Mouse (Mus musculus) lung, embryonic 16.5 days (tissue): Measurements from ENCODE around the gene Etl4. TPM values are rescaled to one million over a fixed set of nuclear protein-coding genes. Genes with fewer than 3 reads are reported as not detected.

Source experiments
- ATAC-seq: fragments of 200-750 bp; cut with Nextera tagmentation; 2 replicates; pipeline ENCODE4 v1.8.0; 2017; ENCODE audit warnings: low read depth, mild to moderate bottlenecking, moderate library complexity
- H3K27ac ChIP-seq: fragments of 300-500 bp; sonication (generic); 2 replicates; pipeline ENCODE4 v1.5.1; 2014; ENCODE audit warnings: mild to moderate bottlenecking, control low read depth, low read length
- H3K27me3 ChIP-seq: fragments of 300-500 bp; sonication (generic); 2 replicates; pipeline ENCODE4 v1.6.1; 2014; ENCODE audit warnings: low read depth, low read length, mixed read lengths; ENCODE audit not compliant: control insufficient read depth, insufficient read depth
- H3K36me3 ChIP-seq: fragments of 300-500 bp; sonication (generic); 2 replicates; pipeline ENCODE4 v1.6.1; 2014; ENCODE audit warnings: low read length; ENCODE audit not compliant: control insufficient read depth, insufficient read depth
- H3K4me1 ChIP-seq: fragments of 300-500 bp; sonication (generic); replicated peaks from 2 replicates; pipeline ENCODE4 v1.6.1; 2014; ENCODE audit warnings: low read length, mixed read lengths; ENCODE audit not compliant: control insufficient read depth, insufficient read depth
- H3K4me2 ChIP-seq: fragments of 300-500 bp; sonication (generic); 2 replicates; pipeline ENCODE4 v1.6.1; 2014; ENCODE audit warnings: low read depth, low read length, control low read depth
- H3K4me3 ChIP-seq: fragments of 300-500 bp; sonication (generic); 2 replicates; pipeline ENCODE4 v1.5.1; 2014; ENCODE audit warnings: mild to moderate bottlenecking, low read length, control low read depth
- H3K9ac ChIP-seq: fragments of 300-500 bp; sonication (generic); 2 replicates; pipeline ENCODE4 v1.6.1; 2014; ENCODE audit warnings: low read length, control low read depth
- H3K9me3 ChIP-seq: fragments of 300-500 bp; sonication (generic); 2 replicates; pipeline ENCODE4 v1.6.1; 2016; ENCODE audit warnings: low read length; ENCODE audit not compliant: control insufficient read depth
- WGBS: fragments of 180-500 bp; shearing (Covaris S2); extraction: QIAGEN DNeasy Blood & Tissue Kit; methylation state at CpG from one replicate; pipeline ENCODE4 v1.1.7; 2014; 5-methylcytosine and 5-hydroxymethylcytosine counted together
- polyA plus RNA-seq: library from polyadenylated mRNA; unstranded; fragments of >200 nt; fragmentation: Nextera tagmentation; extraction: Ambion mirVana; gene quantifications from 2 replicates; pipeline ENCODE4 v1.2.1, GENCODE M21; 2015

The Etl4 gene
- polyA plus RNA-seq, 1 experiment from 2014 or later, result 28.2 TPM

GRCm38 (mm10) chr2:20203011-20203410 lies 293.4 kb downstream of the Etl4 start:
- H3K9ac ChIP-seq, result no peak overlapping the region
- no peak overlapping the region for H3K27ac ChIP-seq
- no peak for ATAC-seq
- 88% methylated on average over 7 of the region's 7 CpGs for WGBS
- H3K4me1 ChIP-seq, result no peaks in the 10 kb centered on the region
- H3K4me3 ChIP-seq, result no peak overlapping the region
- H3K27me3 ChIP-seq, result no peaks in the 10 kb centered on the region
- H3K9me3 ChIP-seq, result no peaks in the 10 kb centered on the region
- H3K4me2 ChIP-seq, result no peak overlapping the region
- no peaks in the 10 kb centered on the region for H3K36me3 ChIP-seq

- Histone ChIP-seq H3K4me1 (no peaks in the 10 kb centered on the region), H3K4me2 (no peak overlapping the region), H3K4me3 (no peak overlapping the region), H3K36me3 (no peaks in the 10 kb centered on the region), H3K9ac (no peak overlapping the region), H3K27ac (no peak overlapping the region), H3K27me3 (no peaks in the 10 kb centered on the region), H3K9me3 (no peaks in the 10 kb centered on the region)
- 45% methylated on average over 1 of the region's 1 CpGs for WGBS
- ATAC-seq, result no peak
These were observed 297.1 kb downstream of the Etl4 start for GRCm38 (mm10) chr2:20206647-20207046.

- no peak overlapping the region for H3K4me3 ChIP-seq
- ATAC-seq, result no peak
- H3K36me3 ChIP-seq, result no peaks in the 10 kb centered on the region
- H3K27me3 ChIP-seq, result no peaks in the 10 kb centered on the region
- WGBS, result 50% methylated on average over 3 of the region's 3 CpGs
- no peaks in the 10 kb centered on the region for H3K4me1 ChIP-seq
- H3K4me2 ChIP-seq, result no peak overlapping the region
- H3K27ac ChIP-seq, result no peak overlapping the region
- no peak overlapping the region for H3K9ac ChIP-seq
- no peaks in the 10 kb centered on the region for H3K9me3 ChIP-seq
These were observed 299.2 kb downstream of the Etl4 start for GRCm38 (mm10) chr2:20208683-20209194.

- no peak overlapping the region for H3K27ac ChIP-seq
- WGBS, result 64% methylated on average over 4 of the region's 4 CpGs
- no peak for ATAC-seq
These were observed 299.8 kb downstream of the Etl4 start for GRCm38 (mm10) chr2:20209359-20209758.

GRCm38 (mm10) chr2:20216275-20216674 lies 306.7 kb downstream of the Etl4 start:
- Histone ChIP-seq H3K27ac (no peak overlapping the region), H3K4me2 (no peak overlapping the region), H3K27me3 (no peaks in the 10 kb centered on the region), H3K36me3 (no peaks in the 10 kb centered on the region), H3K9ac (no peak overlapping the region), H3K9me3 (no peaks in the 10 kb centered on the region), H3K4me1 (no peaks in the 10 kb centered on the region), H3K4me3 (no peak overlapping the region)
- WGBS, result 80% methylated on average over 2 of the region's 2 CpGs
- no peak for ATAC-seq

More at GRCm38 (mm10) chr2:20209359-20209758, 299.8 kb downstream of the Etl4 start:
- H3K9me3 ChIP-seq, result no peaks in the 10 kb centered on the region
- no peak overlapping the region for H3K4me3 ChIP-seq
- H3K36me3 ChIP-seq, result no peaks in the 10 kb centered on the region
- no peaks in the 10 kb centered on the region for H3K27me3 ChIP-seq
- H3K4me2 ChIP-seq, result no peak overlapping the region
- no peak overlapping the region for H3K9ac ChIP-seq
- no peaks in the 10 kb centered on the region for H3K4me1 ChIP-seq

- Histone ChIP-seq H3K4me2 (no peak overlapping the region), H3K36me3 (no peaks in the 10 kb centered on the region), H3K27me3 (no peaks in the 10 kb centered on the region), H3K9me3 (no peaks in the 10 kb centered on the region), H3K4me3 (no peak overlapping the region), H3K9ac (no peak overlapping the region), H3K4me1 (no peaks in the 10 kb centered on the region), H3K27ac (no peak overlapping the region)
- ATAC-seq, result no peak
- 83% methylated on average over 5 of the region's 5 CpGs for WGBS
These were observed 307.3 kb downstream of the Etl4 start for GRCm38 (mm10) chr2:20216686-20217437.

- no peak for ATAC-seq
- Histone ChIP-seq H3K4me3 (no peak overlapping the region), H3K27me3 (no peaks in the 10 kb centered on the region), H3K27ac (no peak overlapping the region), H3K36me3 (no peaks in the 10 kb centered on the region), H3K4me2 (no peak overlapping the region), H3K9me3 (no peaks in the 10 kb centered on the region), H3K9ac (no peak overlapping the region), H3K4me1 (no peaks in the 10 kb centered on the region)
- WGBS, result 37% methylated on average over 4 of the region's 4 CpGs
These were observed 321.8 kb downstream of the Etl4 start for GRCm38 (mm10) chr2:20231371-20231770.

GRCm38 (mm10) chr2:20248043-20248664 lies 338.6 kb downstream of the Etl4 start:
- 70% methylated on average over 4 of the region's 4 CpGs for WGBS
- Histone ChIP-seq H3K4me2 (no peak overlapping the region), H3K4me3 (no peak overlapping the region), H3K4me1 (no peaks in the 10 kb centered on the region), H3K27ac (no peak overlapping the region), H3K9ac (no peak overlapping the region), H3K27me3 (no peaks in the 10 kb centered on the region), H3K36me3 (no peaks in the 10 kb centered on the region), H3K9me3 (no peaks in the 10 kb centered on the region)
- ATAC-seq, result no peak

GRCm38 (mm10) chr2:20249403-20249802 lies 339.8 kb downstream of the Etl4 start:
- no peak overlapping the region for H3K9ac ChIP-seq
- no peak overlapping the region for H3K4me3 ChIP-seq
- no peaks in the 10 kb centered on the region for H3K9me3 ChIP-seq
- no peak overlapping the region for H3K27ac ChIP-seq
- H3K4me1 ChIP-seq, result no peaks in the 10 kb centered on the region
- H3K4me2 ChIP-seq, result no peak overlapping the region
- no peak for ATAC-seq
- H3K27me3 ChIP-seq, result no peaks in the 10 kb centered on the region
- no peaks in the 10 kb centered on the region for H3K36me3 ChIP-seq
- 39% methylated on average over 4 of the region's 4 CpGs for WGBS
